Mouse (Mus musculus) embryonic facial prominence, embryonic 11.5 days (tissue): ENCODE measurements around the gene Zfp872. TPM values are rescaled to one million over a fixed set of nuclear protein-coding genes. Genes with fewer than 3 reads are reported as not detected.

Experiments used
- ATAC-seq: fragments of 200-750 bp; cut with Nextera tagmentation; replicated peaks from 2 replicates; pipeline ENCODE4 v1.8.0; 2017; ENCODE audit warnings: low read depth; ENCODE audit not compliant: insufficient number of reproducible peaks, low FRiP score, low TSS enrichment
- DNase-seq: peaks from one replicate; pipeline ENCODE4 v3.0.0-alpha.2; 2015; ENCODE audit warnings: low spot score
- H3K27ac ChIP-seq: fragments of 300-500 bp; sonication (generic); replicated peaks from 2 replicates; pipeline ENCODE4 v1.5.1; 2014; ENCODE audit warnings: mild to moderate bottlenecking, low read depth, low read length, control low read depth
- H3K27me3 ChIP-seq: fragments of 300-500 bp; sonication (generic); 2 replicates; pipeline ENCODE4 v1.6.1; 2014; ENCODE audit warnings: mild to moderate bottlenecking, low read length, moderate library complexity, mixed read lengths; ENCODE audit not compliant: control insufficient read depth, insufficient read depth
- H3K36me3 ChIP-seq: fragments of 300-500 bp; sonication (generic); replicated peaks from 2 replicates; pipeline ENCODE4 v1.6.1; 2014; ENCODE audit warnings: low read depth, mild to moderate bottlenecking, low read length, moderate library complexity, mixed read lengths; ENCODE audit not compliant: control insufficient read depth, insufficient read depth
- H3K4me1 ChIP-seq: fragments of 300-500 bp; sonication (generic); 2 replicates; pipeline ENCODE4 v1.6.1; 2014; ENCODE audit warnings: low read length, mixed read lengths; ENCODE audit not compliant: control insufficient read depth, insufficient read depth
- H3K4me2 ChIP-seq: fragments of 300-500 bp; sonication (generic); 2 replicates; pipeline ENCODE4 v1.6.1; 2014; ENCODE audit warnings: low read depth, mild to moderate bottlenecking, control low read depth, low read length, moderate library complexity
- H3K4me3 ChIP-seq: fragments of 300-500 bp; sonication (generic); 2 replicates; pipeline ENCODE4 v1.5.1; 2014; ENCODE audit warnings: low read depth, low read length, control low read depth
- H3K9ac ChIP-seq: fragments of 300-500 bp; sonication (generic); replicated peaks from 2 replicates; pipeline ENCODE4 v1.6.1; 2014; ENCODE audit warnings: mild to moderate bottlenecking, control low read depth, low read length
- H3K9me3 ChIP-seq: fragments of 300-500 bp; sonication (generic); replicated peaks from 2 replicates; pipeline ENCODE4 v1.6.1; 2016; ENCODE audit warnings: mild to moderate bottlenecking, low read length, inconsistent platforms, mixed read lengths; ENCODE audit not compliant: control insufficient read depth
- WGBS: fragments of 180-500 bp; shearing (Covaris S2); extraction: QIAGEN DNeasy Blood & Tissue Kit; methylation state at CpG from one replicate; pipeline ENCODE4 v1.1.7; 2014; 5-methylcytosine and 5-hydroxymethylcytosine counted together
- polyA plus RNA-seq: library from polyadenylated mRNA; unstranded; fragments of >200 nt; fragmentation: Nextera tagmentation; extraction: Ambion mirVana; gene quantifications from 2 replicates; pipeline ENCODE4 v1.2.1, GENCODE M21; 2014

Gene Zfp872
- polyA plus RNA-seq, 1 experiment from 2014 or later, result 0.10 TPM

- DNase-seq, result no peak
- 86% methylated on average over 7 of the region's 7 CpGs for WGBS
- H3K4me1 ChIP-seq, result no peaks in the 10 kb centered on the region
- no peak overlapping the region for H3K9ac ChIP-seq
- H3K4me2 ChIP-seq, result no peak overlapping the region
- H3K4me3 ChIP-seq, result no peak overlapping the region
- no peak for ATAC-seq
- H3K27ac ChIP-seq, result no peak overlapping the region
- no peaks in the 10 kb centered on the region for H3K27me3 ChIP-seq
- no peaks in the 10 kb centered on the region for H3K9me3 ChIP-seq
- no peaks in the 10 kb centered on the region; the same call in 1 of the 2 replicates for H3K36me3 ChIP-seq
These were observed 25.0 kb upstream of the Zfp872 start for GRCm38 (mm10) chr9:22162912-22163311.

- Histone ChIP-seq H3K9me3 (no peaks in the 10 kb centered on the region), H3K4me1 (no peaks in the 10 kb centered on the region), H3K27ac (0 out of 2 replicates have a peak overlapping the region, but pooled peaks have one; percentile 4), H3K27me3 (no peaks in the 10 kb centered on the region), H3K9ac (peak overlapping the region; percentile 71), H3K4me2 (peak overlapping the region; percentile 97), H3K4me3 (peak overlapping the region; percentile 61), H3K36me3 (no peaks in the 10 kb centered on the region)
- ATAC-seq (peak; percentile 73), DNase-seq (peak; percentile 69)
- 2% methylated on average over 53 of the region's 54 CpGs for WGBS
These were observed 22.9 kb upstream of the Zfp872 start for GRCm38 (mm10) chr9:22164711-22165668.

GRCm38 (mm10) chr9:22165964-22166363 lies 21.9 kb upstream of the Zfp872 start:
- Histone ChIP-seq H3K4me2 (no peak overlapping the region), H3K9me3 (no peaks in the 10 kb centered on the region), H3K4me1 (no peaks in the 10 kb centered on the region), H3K4me3 (no peak overlapping the region), H3K36me3 (no peaks in the 10 kb centered on the region), H3K27ac (no peak overlapping the region), H3K27me3 (no peaks in the 10 kb centered on the region), H3K9ac (no peak overlapping the region)
- DNase-seq, result no peak
- no peak for ATAC-seq
- 50% methylated on average over 6 of the region's 6 CpGs for WGBS

GRCm38 (mm10) chr9:22166686-22167085 lies 21.2 kb upstream of the Zfp872 start:
- 89% methylated on average over 10 of the region's 10 CpGs for WGBS

GRCm38 (mm10) chr9:22167751-22168150 lies 20.1 kb upstream of the Zfp872 start:
- Histone ChIP-seq H3K36me3 (no peaks in the 10 kb centered on the region), H3K9ac (no peak overlapping the region), H3K4me2 (no peak overlapping the region), H3K4me3 (no peak overlapping the region), H3K4me1 (no peaks in the 10 kb centered on the region), H3K27me3 (no peaks in the 10 kb centered on the region), H3K9me3 (no peaks in the 10 kb centered on the region), H3K27ac (no peak overlapping the region)
- ATAC-seq (no peak), DNase-seq (no peak)
- 90% methylated on average over 4 of the region's 4 CpGs for WGBS

More at GRCm38 (mm10) chr9:22166686-22167085, 21.2 kb upstream of the Zfp872 start:
- Histone ChIP-seq H3K9me3 (no peaks in the 10 kb centered on the region), H3K36me3 (no peaks in the 10 kb centered on the region), H3K27me3 (no peaks in the 10 kb centered on the region), H3K4me2 (no peak overlapping the region), H3K4me3 (no peak overlapping the region), H3K4me1 (no peaks in the 10 kb centered on the region), H3K9ac (no peak overlapping the region), H3K27ac (no peak overlapping the region)
- ATAC-seq, result no peak
- no peak for DNase-seq

- 94% methylated on average over 11 of the region's 11 CpGs for WGBS
- ATAC-seq, result no peak
These were observed 18.6 kb upstream of the Zfp872 start for GRCm38 (mm10) chr9:22169327-22169726.

GRCm38 (mm10) chr9:22172318-22172717 lies 15.6 kb upstream of the Zfp872 start:
- Histone ChIP-seq H3K9me3 (no peaks in the 10 kb centered on the region), H3K4me3 (no peak overlapping the region), H3K4me1 (no peaks in the 10 kb centered on the region), H3K27me3 (no peaks in the 10 kb centered on the region), H3K4me2 (no peak overlapping the region), H3K36me3 (no peaks in the 10 kb centered on the region), H3K9ac (no peak overlapping the region), H3K27ac (no peak overlapping the region)
- DNase-seq, result no peak
- no peak for ATAC-seq
- WGBS, result 81% methylated on average over 4 of the region's 4 CpGs

More at GRCm38 (mm10) chr9:22169327-22169726, 18.6 kb upstream of the Zfp872 start:
- no peak overlapping the region for H3K27ac ChIP-seq
- H3K4me1 ChIP-seq, result no peaks in the 10 kb centered on the region
- H3K27me3 ChIP-seq, result no peaks in the 10 kb centered on the region
- DNase-seq, result no peak
- H3K4me2 ChIP-seq, result no peak overlapping the region
- no peaks in the 10 kb centered on the region for H3K9me3 ChIP-seq
- H3K36me3 ChIP-seq, result no peaks in the 10 kb centered on the region
- H3K9ac ChIP-seq, result no peak overlapping the region
- no peak overlapping the region for H3K4me3 ChIP-seq

- no peaks in the 10 kb centered on the region for H3K4me1 ChIP-seq
- 44% methylated on average over 5 of the region's 5 CpGs for WGBS
- DNase-seq, result no peak
- H3K9me3 ChIP-seq, result peaks cover 4% of the 10 kb centered on the region; the same call in 1 of the 2 replicates
- no peaks in the 10 kb centered on the region for H3K27me3 ChIP-seq
- no peak overlapping the region for H3K27ac ChIP-seq
- H3K9ac ChIP-seq, result no peak overlapping the region
- no peak overlapping the region for H3K4me3 ChIP-seq
- no peak overlapping the region for H3K4me2 ChIP-seq
- no peaks in the 10 kb centered on the region for H3K36me3 ChIP-seq
- no peak for ATAC-seq
These were observed 8.5 kb downstream of the Zfp872 start for GRCm38 (mm10) chr9:22196412-22196811.
